Mouse (Mus musculus): ENCODE data around the gene Itgb7.

GRCm38 (mm10) chr15:102192820-102193386, 38.8 kb downstream of the Itgb7 start:
- TF ChIP-seq CTCF (IDR thresholded peaks at IDR 0.05 in 2 of 3, conservative IDR thresholded peaks at IDR 0.05 in 1 of 3; ENCODE audit: control insufficient read depth in 1 of 3, insufficient read depth in 1 of 3, low read depth in 2 of 3, low read length in 3 of 3, poor library complexity in 1 of 3, severe bottlenecking in 1 of 3) = no peak
- no peak for TF ChIP-seq ZMIZ1 (IDR thresholded peaks at IDR 0.05; ENCODE audit: low read depth, low read length)
- TF ChIP-seq POLR2AphosphoS2 (IDR thresholded peaks at IDR 0.05; ENCODE audit: low read length) = no peak
- no peak for TF ChIP-seq ETS1 (IDR thresholded peaks at IDR 0.05; ENCODE audit: low read depth, low read length)
- TF ChIP-seq POLR2A (IDR thresholded peaks at IDR 0.05; ENCODE audit: control insufficient read depth in 1 of 2, insufficient read depth in 1 of 2, low read depth in 1 of 2, low read length in 2 of 2, poor library complexity in 1 of 2) = no peak
- TF ChIP-seq TCF12 (IDR thresholded peaks at IDR 0.05; ENCODE audit: low read depth, low read length) = no peak
- no peak for TF ChIP-seq GABPA (IDR thresholded peaks at IDR 0.05; ENCODE audit: low read depth, low read length)
- TF ChIP-seq MAFK (IDR thresholded peaks at IDR 0.05; ENCODE audit: borderline replicate concordance, low read depth, low read length) = no peak
- TF ChIP-seq USF1 (IDR thresholded peaks at IDR 0.05; ENCODE audit: low read depth, low read length) = no peak

Data from MEL (cell line).